ENCODE assay signal across 19 mouse cellular contexts in the genomic region with DNA sequence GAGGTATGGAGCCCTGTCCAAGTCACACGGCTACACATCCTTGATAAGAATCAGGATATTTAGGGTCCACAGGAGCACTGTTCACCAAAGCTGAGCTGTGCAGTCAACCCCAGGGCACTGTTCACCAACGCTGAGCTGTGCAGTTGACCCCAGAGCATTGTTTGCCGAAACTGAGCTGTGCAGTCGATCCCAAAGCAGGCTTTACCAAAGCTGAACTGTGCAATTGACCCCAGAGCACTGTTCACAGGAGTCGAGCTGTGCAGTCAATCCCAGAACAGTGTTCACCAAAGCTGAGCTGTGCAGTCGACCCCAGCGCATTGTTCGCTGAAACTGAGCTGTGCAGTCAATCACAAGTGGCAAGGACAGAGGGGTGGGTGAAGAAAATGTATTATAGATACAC.
DNase-seq lines count a peak whose midpoint lies in the region; ATAC-seq and TF ChIP-seq lines count a peak whose summit lies in the region.
"Had no signal": no experiment of that assay in that cellular context is flagged by ENCODE, and none has a peak within 500 bp of the region (broad histone marks: within the 10 kb centered on the region; RNA-seq: fewer than 3 reads in every experiment).

No protein-coding gene starts in this region.

- no peaks in the 10 kb centered on the region for H3K9me3 ChIP-seq in kidney, embryonic 15.5 days (replicated peaks)
- H3K9me3 ChIP-seq in embryonic facial prominence, embryonic 12.5 days: peaks cover 2% of the 10 kb centered on the region; the same call in 1 of the 2 replicates
- H3K9me3 ChIP-seq in midbrain, embryonic 14.5 days (ENCODE audit: control insufficient read depth, low read length): no peaks in the 10 kb centered on the region
- H3K9me3 ChIP-seq: neural tube, embryonic 15.5 days had no signal

- H3K4me3 ChIP-seq in kidney, embryonic 15.5 days (replicated peaks): no peak overlapping the region
- no peak overlapping the region for H3K4me3 ChIP-seq in kidney, adult 2 months (ENCODE audit: insufficient read depth, low read depth, low read length)
- H3K4me3 ChIP-seq in embryonic facial prominence, embryonic 12.5 days: no peak overlapping the region
- no peak overlapping the region for H3K4me3 ChIP-seq in midbrain, embryonic 14.5 days (replicated peaks; ENCODE audit: low read depth, low read length)
- no peak overlapping the region for H3K4me3 ChIP-seq in thymus, adult 2 months (ENCODE audit: control insufficient read depth, insufficient read depth, low read length)
- H3K4me3 ChIP-seq: gastrocnemius, adult 2 months; layer of hippocampus, adult 2 months; neural tube, embryonic 15.5 days had no signal

- no peaks in the 10 kb centered on the region for H3K36me3 ChIP-seq in kidney, embryonic 15.5 days
- no peaks in the 10 kb centered on the region for H3K36me3 ChIP-seq in kidney, adult 2 months (ENCODE audit: control insufficient read depth, insufficient read depth, low read length)
- H3K36me3 ChIP-seq in embryonic facial prominence, embryonic 12.5 days: no peaks in the 10 kb centered on the region
- no peaks in the 10 kb centered on the region for H3K36me3 ChIP-seq in midbrain, embryonic 14.5 days (ENCODE audit: control insufficient read depth, insufficient read depth, low read length)
- no peaks in the 10 kb centered on the region for H3K36me3 ChIP-seq in thymus, adult 2 months (ENCODE audit: control insufficient read depth, insufficient read depth, low read length)
- H3K36me3 ChIP-seq: neural tube, embryonic 15.5 days had no signal

- peak; percentile 14; the same call in 1 of the 2 replicates for ATAC-seq in kidney, embryonic 15.5 days (replicated peaks; ENCODE audit: low FRiP score)
- ATAC-seq in embryonic facial prominence, embryonic 12.5 days (ENCODE audit: insufficient number of reproducible peaks, insufficient read depth, low FRiP score, low TSS enrichment): no peak; the same call in 1 of the 2 replicates
- ATAC-seq in midbrain, embryonic 14.5 days (ENCODE audit: low FRiP score, low TSS enrichment): no peak
- ATAC-seq in megakaryocyte-erythroid progenitor cell, adult 5-6 weeks (replicated peaks; ENCODE audit: low FRiP score, low TSS enrichment, poor library complexity, severe bottlenecking): no peak
- ATAC-seq: inflammation-experienced regulatory T-cells, adult 6 months had no signal

- H3K27me3 ChIP-seq in kidney, embryonic 15.5 days: no peaks in the 10 kb centered on the region
- no peaks in the 10 kb centered on the region for H3K27me3 ChIP-seq in kidney, adult 2 months (replicated peaks; ENCODE audit: control insufficient read depth, insufficient read depth, low read length)
- H3K27me3 ChIP-seq in embryonic facial prominence, embryonic 12.5 days: no peaks in the 10 kb centered on the region
- H3K27me3 ChIP-seq in midbrain, embryonic 14.5 days (ENCODE audit: control insufficient read depth, insufficient read depth, low read length): no peaks in the 10 kb centered on the region
- H3K27me3 ChIP-seq in thymus, adult 2 months (ENCODE audit: control insufficient read depth, insufficient read depth, low read length): no peaks in the 10 kb centered on the region
- H3K27me3 ChIP-seq: neural tube, embryonic 15.5 days had no signal

- H3K4me1 ChIP-seq in kidney, embryonic 15.5 days: peaks cover 18% of the 10 kb centered on the region
- no peaks in the 10 kb centered on the region for H3K4me1 ChIP-seq in kidney, adult 2 months (ENCODE audit: control insufficient read depth, insufficient read depth, low read length)
- H3K4me1 ChIP-seq in embryonic facial prominence, embryonic 12.5 days: peaks cover 32% of the 10 kb centered on the region
- H3K4me1 ChIP-seq in midbrain, embryonic 14.5 days (ENCODE audit: control insufficient read depth, insufficient read depth, low read length): peaks cover 16% of the 10 kb centered on the region
- peaks cover 28% of the 10 kb centered on the region for H3K4me1 ChIP-seq in thymus, adult 2 months (replicated peaks; ENCODE audit: control insufficient read depth, insufficient read depth, low read length)

- H3K4me2 ChIP-seq in kidney, embryonic 15.5 days: no peak overlapping the region
- H3K4me2 ChIP-seq in embryonic facial prominence, embryonic 12.5 days (replicated peaks): no peak overlapping the region
- H3K4me2 ChIP-seq in midbrain, embryonic 14.5 days (ENCODE audit: low read length): no peak overlapping the region
- H3K4me2 ChIP-seq: neural tube, embryonic 15.5 days had no signal

- 21% methylated on average over 8 of the region's 8 CpGs for WGBS in kidney, embryonic 15.5 days
- WGBS in kidney, adult 2 months: 42% methylated on average over 8 of the region's 8 CpGs
- 20% methylated on average over 8 of the region's 8 CpGs for whole genome bisulfite sequencing in embryonic facial prominence, embryonic 12.5 days
- 18% methylated on average over 8 of the region's 8 CpGs for WGBS in midbrain, embryonic 14.5 days
- 86% methylated on average over 8 of the region's 8 CpGs for WGBS in thymus, adult 2 months

- no peak overlapping the region for H3K9ac ChIP-seq in kidney, embryonic 15.5 days
- H3K9ac ChIP-seq in embryonic facial prominence, embryonic 12.5 days: no peak overlapping the region
- H3K9ac ChIP-seq in midbrain, embryonic 14.5 days (replicated peaks; ENCODE audit: low read length): no peak overlapping the region
- H3K9ac ChIP-seq: neural tube, embryonic 15.5 days had no signal

- no peak for TF ChIP-seq CTCF in kidney, adult 2 months (conservative IDR thresholded peaks at IDR 0.05; ENCODE audit: insufficient read depth, insufficient read length, low read depth, low read length)
- TF ChIP-seq CTCF in thymus, adult 2 months (IDR thresholded peaks at IDR 0.05; ENCODE audit: borderline replicate concordance, control insufficient read depth, extremely low read depth, insufficient read depth, low read length, poor library complexity): no peak

- TF ChIP-seq POLR2A in kidney, adult 2 months (IDR thresholded peaks at IDR 0.05; ENCODE audit: low read depth, low read length): no peak
- no peak for TF ChIP-seq POLR2A in thymus, adult 2 months (IDR thresholded peaks at IDR 0.05; ENCODE audit: control insufficient read depth, extremely low read depth, insufficient read depth, low read length, poor library complexity)

- DNase-seq in embryo, embryonic 10 days (ENCODE audit: low spot score): peak; percentile 42
- no peak for DNase-seq in embryo, embryonic 9.5 days (ENCODE audit: extremely low spot score)
- no peak for DNase-seq in kidney, adult 2 months
- DNase-seq in midbrain, embryonic 14.5 days: no peak
- DNase-seq in thymus, adult 2 months: no peak
- DNase-seq: adrenal gland, postnatal 25 days; cerebellum, adult 9-11 months; gastrocnemius, adult 2 months; heart, postnatal 4 days; kidney, adult 18-20 months; kidney, postnatal 14 days; thymus, postnatal 36 days had no signal

- no peak overlapping the region for H3K27ac ChIP-seq in kidney, embryonic 15.5 days
- H3K27ac ChIP-seq in kidney, adult 2 months (ENCODE audit: insufficient read depth, low read depth, low read length): no peak overlapping the region
- H3K27ac ChIP-seq in embryonic facial prominence, embryonic 12.5 days: peak overlapping the region; percentile 26; the same call in 1 of the 2 replicates
- H3K27ac ChIP-seq in midbrain, embryonic 14.5 days (replicated peaks; ENCODE audit: low read depth, low read length): peak overlapping the region; percentile 34
- no peak overlapping the region for H3K27ac ChIP-seq in thymus, adult 2 months (ENCODE audit: control insufficient read depth, insufficient read depth, low read length)
- H3K27ac ChIP-seq: gastrocnemius, adult 2 months; layer of hippocampus, adult 2 months; macrophage; neural tube, embryonic 15.5 days had no signal

Comparison
In these comparisons a context has a peak if more than half of its experiments do, and no peak if none do; other contexts are left out.
1. H3K27ac ChIP-seq: peak in embryonic facial prominence, embryonic 12.5 days (single experiment) and midbrain, embryonic 14.5 days (single experiment); none in kidney, embryonic 15.5 days (single experiment), kidney, adult 2 months (single experiment) and thymus, adult 2 months (single experiment).